Mouse (Mus musculus): ENCODE results near the gene Scmh1.
A peak's percentile ranks its signal among the peaks of the same experiment; 100 is the strongest.
"Not testable (repeated sequence)": the region's sequence is repeated elsewhere in the genome, so short reads cannot be mapped to it uniquely, and the experiment has no call there.

Scmh1 gene

GRCm38 (mm10) chr4:120405144-120405805, at the start of gene Scmh1:
Gene Scmh1 (plus strand): TSS chr4:120405281.
- DNase-seq (ENCODE audit: extremely low read depth, insufficient read length, low spot score) = peak; percentile 60

- DNase-seq (ENCODE audit: extremely low read depth, insufficient read length, low spot score) = no peak
These were observed 45.0 kb upstream of the Scmh1 start for GRCm38 (mm10) chr4:120360011-120360521.

- DNase-seq (ENCODE audit: extremely low read depth, insufficient read length, low spot score) = no peak
These were observed 40.4 kb upstream of the Scmh1 start for GRCm38 (mm10) chr4:120364729-120365128.

DNA sequence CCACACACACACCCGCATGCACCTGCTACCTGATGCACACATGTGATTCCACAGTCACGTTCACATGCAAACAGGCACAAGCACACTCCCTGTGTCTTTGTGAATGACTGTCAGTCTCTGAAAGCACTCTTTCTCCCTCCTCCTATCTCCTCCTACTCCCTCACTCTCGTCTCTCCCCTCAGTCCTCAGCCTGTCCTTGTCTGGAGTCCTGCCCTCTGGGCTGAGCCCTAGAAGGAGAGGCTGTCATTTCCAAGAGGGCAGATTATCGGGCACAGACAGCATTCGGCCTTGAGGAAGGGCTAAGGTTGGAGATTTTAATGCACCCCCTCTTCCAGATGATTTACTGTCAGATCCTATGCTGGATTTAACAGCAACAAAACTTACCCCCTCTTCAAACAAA, 39.6 kb upstream of the Scmh1 start:
- DNase-seq (ENCODE audit: extremely low read depth, insufficient read length, low spot score) = no peak

- DNase-seq (ENCODE audit: extremely low read depth, insufficient read length, low spot score) = no peak
These were observed 37.0 kb upstream of the Scmh1 start for GRCm38 (mm10) chr4:120368031-120368430.

DNA sequence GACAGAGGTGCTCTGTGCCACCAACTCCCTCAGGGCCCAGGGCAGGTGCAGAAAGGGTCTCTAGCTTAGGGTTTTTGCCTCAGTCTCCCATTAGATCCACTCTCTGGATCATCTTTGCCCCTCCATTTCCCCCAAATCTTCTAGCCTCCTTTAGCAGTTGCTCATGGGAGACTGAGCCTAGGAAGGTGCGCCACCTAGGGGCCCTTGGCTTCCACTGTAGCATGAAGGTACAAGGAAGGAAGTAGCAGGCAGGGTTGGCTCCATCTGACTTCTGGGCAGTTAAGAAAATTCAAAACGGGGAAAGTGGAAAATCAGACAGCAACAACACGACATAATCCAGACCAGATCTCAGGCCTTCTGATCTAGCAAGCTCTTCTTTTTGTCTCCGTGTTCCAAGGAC, 36.4 kb upstream of the Scmh1 start:
- peak; percentile 38 for DNase-seq (ENCODE audit: extremely low read depth, insufficient read length, low spot score)

DNA sequence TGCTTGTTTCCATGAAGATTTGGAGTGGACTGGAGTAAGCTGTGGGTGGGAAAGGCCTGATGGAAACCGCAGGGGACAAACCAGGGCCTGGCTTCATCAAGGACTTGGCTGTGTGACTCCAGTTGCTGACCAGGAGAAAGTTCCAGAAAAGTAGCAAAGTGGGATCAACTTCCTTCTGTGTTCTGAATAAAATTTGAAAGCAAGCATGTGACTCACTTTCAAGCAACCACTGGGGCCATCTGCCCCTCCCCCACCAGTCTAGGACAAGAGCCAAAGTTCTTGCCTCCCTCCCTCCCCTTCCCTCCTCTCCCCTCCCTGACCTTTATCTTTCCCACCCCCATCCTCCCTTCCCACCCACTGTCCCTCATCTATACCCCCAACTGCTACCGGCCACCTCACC, 35.9 kb upstream of the Scmh1 start:
- peak; percentile 40 for DNase-seq (ENCODE audit: extremely low read depth, insufficient read length, low spot score)

GRCm38 (mm10) chr4:120369861-120370366, 35.2 kb upstream of the Scmh1 start:
- DNase-seq (ENCODE audit: extremely low read depth, insufficient read length, low spot score) = peak; percentile 43

DNA sequence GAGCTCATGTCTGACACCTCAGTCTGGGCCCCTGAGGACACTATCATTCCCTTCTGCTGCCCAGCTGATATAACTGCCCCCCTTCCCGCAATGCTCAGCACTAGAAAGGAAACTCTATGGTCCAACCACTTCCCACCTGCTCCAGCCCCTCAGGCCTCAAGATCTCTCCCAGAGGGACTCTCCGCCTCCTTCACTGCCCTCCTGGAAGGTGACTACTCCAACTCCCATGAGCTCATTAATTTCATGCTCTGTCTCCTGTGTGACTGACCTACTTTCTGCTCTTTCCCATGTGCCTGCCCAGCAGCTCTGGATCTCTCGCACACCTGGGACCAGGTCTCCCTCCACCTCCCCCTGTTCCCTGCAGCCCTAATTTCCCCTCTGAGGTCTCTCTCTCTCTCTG, 32.2 kb upstream of the Scmh1 start:
- no peak for DNase-seq (ENCODE audit: extremely low read depth, insufficient read length, low spot score)

GRCm38 (mm10) chr4:120373813-120374212, 31.3 kb upstream of the Scmh1 start:
- DNase-seq (ENCODE audit: extremely low read depth, insufficient read length, low spot score) = no peak

GRCm38 (mm10) chr4:120380811-120381391, 24.2 kb upstream of the Scmh1 start:
- peak; percentile 88 for DNase-seq (ENCODE audit: extremely low read depth, insufficient read length, low spot score)

DNA sequence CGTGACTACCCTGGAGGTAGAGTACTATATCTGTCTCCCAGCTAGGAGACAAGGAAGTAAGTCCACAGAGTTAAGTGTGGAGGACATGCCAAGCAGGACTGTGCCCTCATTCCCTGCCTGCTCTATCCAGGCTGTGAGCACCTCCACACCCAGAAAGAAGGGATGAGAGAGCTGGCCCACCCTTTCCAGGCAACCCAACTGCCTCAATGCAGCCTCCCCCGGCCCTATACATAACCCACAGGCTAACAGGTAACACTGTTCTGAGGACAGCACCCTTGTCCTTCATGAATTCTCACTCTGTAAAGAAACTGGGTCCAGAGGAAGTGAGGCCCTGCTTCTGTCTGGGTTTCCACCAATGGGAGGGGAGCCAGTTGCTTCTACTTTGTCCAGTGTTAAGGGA, 19.6 kb upstream of the Scmh1 start:
- no peak for DNase-seq (ENCODE audit: extremely low read depth, insufficient read length, low spot score)

- no peak for DNase-seq (ENCODE audit: extremely low read depth, insufficient read length, low spot score)
These were observed 17.6 kb upstream of the Scmh1 start for GRCm38 (mm10) chr4:120387496-120387895.

GRCm38 (mm10) chr4:120387968-120388367, 17.1 kb upstream of the Scmh1 start:
- no peak for DNase-seq (ENCODE audit: extremely low read depth, insufficient read length, low spot score)

- no peak for DNase-seq (ENCODE audit: extremely low read depth, insufficient read length, low spot score)
These were observed 16.0 kb upstream of the Scmh1 start for GRCm38 (mm10) chr4:120388998-120389542.

DNA sequence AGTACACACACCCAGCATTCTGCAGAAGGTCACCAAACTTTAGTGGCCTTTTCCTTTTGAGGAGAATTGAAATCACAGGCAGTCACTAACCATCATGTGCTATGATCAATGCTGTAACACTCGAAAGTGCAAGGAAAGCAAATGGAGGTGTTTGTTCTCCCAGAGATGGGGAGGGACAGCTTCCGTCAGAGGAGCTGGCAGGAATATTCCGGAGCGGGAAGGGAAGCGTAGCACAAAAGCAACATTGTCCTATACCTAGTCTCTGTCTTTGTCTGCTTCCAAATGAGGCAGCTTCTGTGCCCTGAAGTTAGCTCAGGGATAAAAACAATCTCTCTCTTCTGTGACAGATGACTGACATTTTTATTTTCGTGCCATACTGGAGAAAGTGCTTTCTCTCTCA, 15.5 kb upstream of the Scmh1 start:
- DNase-seq (ENCODE audit: extremely low read depth, insufficient read length, low spot score) = no peak

- DNase-seq (ENCODE audit: extremely low read depth, insufficient read length, low spot score) = no peak
These were observed 13.5 kb upstream of the Scmh1 start for GRCm38 (mm10) chr4:120391591-120391990.

DNA sequence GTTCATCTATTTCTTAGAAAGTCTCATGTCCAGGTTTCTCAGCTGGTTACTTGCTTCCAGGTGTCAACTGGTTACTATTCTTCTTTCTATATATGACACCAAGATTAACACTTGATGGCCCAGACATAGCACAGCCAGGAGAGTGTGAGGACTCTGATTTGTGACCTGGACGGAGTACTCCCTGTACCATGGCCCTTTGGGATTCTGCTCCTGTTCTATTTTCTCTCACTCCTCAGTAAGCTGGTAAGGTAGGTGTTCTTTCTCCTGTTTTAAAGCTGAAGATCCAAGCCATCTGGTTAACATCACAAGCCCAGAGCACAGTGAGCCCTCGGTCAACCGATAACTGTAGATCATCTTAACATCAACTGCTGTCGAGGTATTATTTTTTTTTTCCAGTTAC, 12.7 kb upstream of the Scmh1 start:
- no peak for DNase-seq (ENCODE audit: extremely low read depth, insufficient read length, low spot score)

GRCm38 (mm10) chr4:120392748-120393147, 12.3 kb upstream of the Scmh1 start:
- DNase-seq (ENCODE audit: extremely low read depth, insufficient read length, low spot score) = no peak

- DNase-seq (ENCODE audit: extremely low read depth, insufficient read length, low spot score) = no peak
These were observed 4.8 kb upstream of the Scmh1 start for GRCm38 (mm10) chr4:120400251-120400650.

GRCm38 (mm10) chr4:120402105-120402504, 3.0 kb upstream of the Scmh1 start:
- DNase-seq (ENCODE audit: extremely low read depth, insufficient read length, low spot score) = not testable (repeated sequence)

DNA sequence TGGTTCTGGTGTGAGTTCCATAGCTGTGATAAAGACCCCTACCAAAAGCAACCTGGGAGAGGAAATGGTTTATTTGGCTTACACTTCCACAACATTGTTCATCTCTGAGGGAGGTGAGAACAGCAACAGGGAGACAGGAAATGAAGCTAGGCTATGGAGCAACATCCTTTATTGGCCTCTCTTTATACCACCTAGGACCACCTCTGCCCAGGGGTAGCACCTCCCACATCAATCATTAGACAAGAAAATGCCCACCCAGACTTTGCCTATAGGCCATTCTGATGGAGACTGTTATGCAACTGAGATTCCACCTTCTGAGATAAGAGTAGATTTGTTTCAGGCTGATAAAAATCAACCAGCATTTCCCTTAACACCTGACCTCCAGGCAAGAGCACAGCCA, 834 bp upstream of the Scmh1 start:
- no peak for DNase-seq (ENCODE audit: extremely low read depth, insufficient read length, low spot score)

Data from 3134 (cell line).